Mouse (Mus musculus) adrenal gland, adult (tissue): ENCODE results near the gene Socs2.
A peak's percentile ranks its signal among the peaks of the same experiment; 100 is the strongest.
"Not testable (repeated sequence)": the region's sequence is repeated elsewhere in the genome, so short reads cannot be mapped to it uniquely, and the experiment has no call there.

Experiments
- DNase-seq, 2 experiments: peaks; one replicate each; pipeline ENCODE4 v3.0.0; 2022 to 2023; ENCODE audit warnings: low spot score in 1 of 2; ENCODE audit not compliant: inconsistent age in 2 of 2

The Socs2 gene

GRCm38 (mm10) chr10:95394819-95395812 lies 21.9 kb downstream of the Socs2 start:
- DNase-seq, result peak; percentile 22 to 84

GRCm38 (mm10) chr10:95392073-95392472 lies 24.9 kb downstream of the Socs2 start:
- DNase-seq, result no peak

DNA sequence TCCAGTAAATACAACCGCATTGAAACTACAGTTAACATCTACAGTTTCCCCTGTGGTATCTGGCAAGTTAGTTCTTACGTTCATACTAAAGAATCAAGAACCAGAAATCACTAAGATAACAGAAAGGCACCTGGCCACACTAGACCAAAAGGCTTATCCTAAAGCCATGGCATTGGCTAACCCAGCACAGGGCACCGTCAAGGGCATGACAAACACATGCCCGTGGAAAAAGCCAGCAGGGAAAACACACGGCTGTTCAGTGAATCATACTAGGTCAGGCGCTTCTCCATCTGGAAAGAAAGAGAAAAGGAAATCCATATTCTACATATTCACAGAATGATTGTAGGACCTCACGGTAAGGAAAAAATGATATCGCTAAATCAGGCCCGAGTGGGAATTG lies 26.1 kb downstream of the Socs2 start:
- peak; percentile 49 to 79 for DNase-seq

- DNase-seq, result not testable (repeated sequence)
Measured at GRCm38 (mm10) chr10:95389805-95390204, 27.2 kb downstream of the Socs2 start.

GRCm38 (mm10) chr10:95388821-95389477 lies 28.0 kb downstream of the Socs2 start:
- peak; percentile 29 to 79 for DNase-seq

DNA sequence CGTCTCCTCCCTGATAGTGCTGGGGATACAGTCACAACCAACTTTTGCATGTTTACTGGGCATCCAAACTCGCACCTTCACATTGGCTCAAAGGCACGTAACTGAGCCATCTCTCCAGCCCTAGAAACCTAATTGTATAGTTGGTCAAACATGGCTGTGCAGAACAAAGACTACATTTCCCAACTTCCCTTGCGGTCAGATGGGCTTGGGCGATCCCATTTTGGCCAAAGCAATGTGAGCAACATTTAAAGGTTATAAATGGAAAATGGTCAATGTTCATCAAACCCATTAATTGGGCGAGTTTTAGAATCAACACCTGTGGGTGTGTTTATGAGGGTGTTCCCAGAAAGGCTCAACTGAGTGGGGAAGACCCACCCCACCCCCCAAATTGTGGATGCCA lies 30.5 kb downstream of the Socs2 start:
- DNase-seq, result no peak

DNA sequence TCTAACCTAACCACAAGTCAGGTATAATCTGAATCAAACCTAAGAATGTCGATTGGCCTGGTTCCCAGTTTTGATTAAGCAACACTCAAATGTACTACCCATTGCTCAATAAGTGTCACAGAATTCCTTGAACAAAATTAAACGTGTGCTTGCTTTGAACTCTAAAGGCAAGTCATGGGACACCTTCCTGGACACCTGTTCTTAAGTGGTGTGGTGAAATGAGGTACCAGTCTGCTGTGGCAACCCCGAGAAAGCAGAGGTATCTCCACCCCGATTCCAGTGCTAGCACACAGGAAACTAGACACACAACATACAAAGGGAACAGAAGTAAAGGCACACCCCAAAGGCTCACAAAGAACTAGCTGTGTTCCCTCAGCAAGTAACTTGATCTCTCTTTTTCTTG lies 31.2 kb downstream of the Socs2 start:
- DNase-seq, result peak in 1 of 2 experiments; percentile 87

- no peak for DNase-seq
Measured at GRCm38 (mm10) chr10:95385081-95385480, 31.9 kb downstream of the Socs2 start.

- no peak for DNase-seq
Measured at GRCm38 (mm10) chr10:95384446-95384845, 32.5 kb downstream of the Socs2 start.

DNA sequence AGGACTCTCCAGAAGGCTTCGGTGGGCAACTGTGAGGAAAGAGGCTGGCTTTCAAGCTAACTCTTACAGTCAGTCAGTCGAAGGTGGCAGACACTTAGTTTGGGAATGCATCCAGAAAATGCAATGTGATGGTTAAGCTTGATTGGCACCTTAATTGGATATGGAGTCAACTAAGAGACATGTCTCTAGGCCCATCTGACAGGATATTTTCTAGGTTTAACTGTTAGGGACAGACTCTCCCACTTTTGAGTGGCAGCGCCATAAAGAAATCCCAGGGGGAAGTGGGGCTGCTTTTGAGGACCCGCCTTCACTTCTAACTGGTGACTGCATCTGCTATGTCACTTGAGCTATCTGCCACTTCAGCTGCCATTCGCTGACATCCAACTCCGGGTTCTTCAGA lies 43.6 kb downstream of the Socs2 start:
- no peak for DNase-seq

GRCm38 (mm10) chr10:95371942-95372341 lies 45.0 kb downstream of the Socs2 start:
- no peak for DNase-seq

DNA sequence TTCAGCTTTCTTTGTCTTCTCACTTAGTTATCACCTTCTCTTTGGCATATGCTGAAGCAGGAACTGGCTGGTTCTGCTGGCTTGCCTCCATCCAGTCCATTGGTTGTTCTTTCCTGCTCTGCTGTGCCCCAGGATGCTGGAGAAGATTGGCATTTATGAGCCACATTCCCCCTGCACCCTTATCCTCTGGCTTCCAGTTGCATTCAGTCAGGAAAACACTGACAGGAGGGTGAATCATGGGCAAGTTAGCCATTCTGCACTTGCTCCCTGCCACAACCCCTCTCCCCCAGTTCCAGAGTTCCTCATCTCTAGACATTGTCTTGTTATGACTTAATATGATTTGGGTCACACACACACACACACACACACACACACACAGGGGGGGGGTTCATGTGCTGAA lies 47.8 kb downstream of the Socs2 start:
- no peak for DNase-seq

DNA sequence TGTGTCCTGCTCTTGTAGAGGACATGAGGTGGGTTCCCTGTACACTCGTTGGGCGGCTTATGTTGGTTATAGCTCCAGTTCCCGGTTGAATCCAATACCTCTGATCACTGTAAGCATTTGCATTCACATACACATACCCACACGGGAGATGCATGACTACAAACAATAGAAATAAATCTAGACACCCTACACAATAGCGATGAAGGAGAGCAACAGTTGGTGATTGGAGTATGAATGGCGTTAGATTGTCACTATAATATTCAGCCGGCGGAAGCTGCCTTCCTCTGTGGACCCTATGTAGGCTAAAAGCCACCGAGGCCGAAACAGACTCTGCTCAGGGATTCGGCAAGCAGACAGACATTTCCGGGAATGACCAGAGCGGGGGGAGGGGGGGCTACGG lies 48.8 kb downstream of the Socs2 start:
- DNase-seq, result no peak

DNA sequence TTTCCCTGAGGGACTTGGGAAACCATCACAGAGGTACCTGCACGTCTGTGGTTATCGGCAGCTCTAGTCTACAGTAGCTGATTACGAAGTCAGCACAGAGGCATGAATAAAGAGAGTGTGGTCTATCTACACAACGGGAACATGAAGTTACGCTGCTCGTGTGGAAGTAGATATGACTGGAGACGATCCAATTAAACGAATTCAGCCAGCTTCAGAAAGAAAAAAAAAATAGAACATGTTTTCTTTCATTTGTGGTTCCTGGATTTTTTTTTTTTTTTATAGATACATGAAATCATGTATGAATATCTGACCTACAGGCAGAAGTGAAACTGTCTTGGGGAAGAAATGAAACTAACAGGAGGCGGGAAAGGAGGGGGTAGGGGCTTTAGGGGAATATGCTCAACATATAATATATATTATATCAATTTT lies 49.3 kb downstream of the Socs2 start:
- no peak for DNase-seq

- DNase-seq, result peak in 1 of 2 experiments; percentile 28
Measured at GRCm38 (mm10) chr10:95367241-95367640, 49.7 kb downstream of the Socs2 start.

DNA sequence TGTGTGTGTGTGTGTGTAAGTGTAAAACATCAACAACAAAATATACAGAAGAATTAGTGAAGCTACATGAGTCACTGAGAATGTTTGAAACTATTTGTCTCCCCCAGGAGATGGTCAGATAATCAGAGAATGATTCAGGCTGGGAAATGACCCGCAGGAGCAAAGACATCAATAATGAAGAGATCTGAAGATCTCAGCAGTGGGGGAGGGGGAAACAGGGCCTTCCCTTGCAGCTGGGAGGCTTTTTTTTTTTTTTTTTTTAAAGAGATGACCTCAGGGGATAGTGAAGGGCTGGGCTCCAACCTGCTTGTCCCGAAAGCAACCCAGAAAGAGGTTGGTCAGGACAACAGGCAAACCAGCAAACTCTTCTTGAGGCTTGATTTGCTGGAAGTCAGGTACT lies 54.7 kb downstream of the Socs2 start:
- peak in 1 of 2 experiments; percentile 33 for DNase-seq

DNA sequence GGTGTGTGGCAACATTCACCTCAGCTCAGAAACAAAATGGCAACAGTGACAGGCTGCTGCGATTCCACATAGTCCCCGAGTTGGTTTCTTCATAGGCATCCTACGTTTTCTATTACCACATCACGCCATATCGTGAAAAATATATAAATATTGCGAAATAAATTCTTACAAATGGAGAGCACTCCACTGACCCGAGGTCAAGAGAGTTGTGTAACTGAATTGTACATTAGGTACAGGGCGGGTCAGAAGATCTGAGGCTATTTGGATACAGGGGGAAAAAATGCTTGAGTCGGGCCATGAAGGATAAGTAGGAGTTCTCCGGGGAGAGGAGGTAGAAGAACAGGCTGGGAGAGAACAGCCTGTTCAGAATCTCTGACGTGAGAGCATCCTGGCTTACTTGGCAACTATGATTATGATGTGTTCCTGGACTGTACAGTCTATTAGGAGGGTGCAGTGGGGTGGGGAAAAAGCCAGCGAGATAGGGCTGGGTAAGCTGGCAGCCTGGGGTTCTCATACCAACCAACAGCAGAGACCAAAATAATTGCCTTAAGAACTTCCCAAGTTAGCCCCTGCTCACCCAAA lies 55.6 kb downstream of the Socs2 start:
- DNase-seq, result no peak

GRCm38 (mm10) chr10:95360048-95360447 lies 56.9 kb downstream of the Socs2 start:
- DNase-seq, result no peak

DNA sequence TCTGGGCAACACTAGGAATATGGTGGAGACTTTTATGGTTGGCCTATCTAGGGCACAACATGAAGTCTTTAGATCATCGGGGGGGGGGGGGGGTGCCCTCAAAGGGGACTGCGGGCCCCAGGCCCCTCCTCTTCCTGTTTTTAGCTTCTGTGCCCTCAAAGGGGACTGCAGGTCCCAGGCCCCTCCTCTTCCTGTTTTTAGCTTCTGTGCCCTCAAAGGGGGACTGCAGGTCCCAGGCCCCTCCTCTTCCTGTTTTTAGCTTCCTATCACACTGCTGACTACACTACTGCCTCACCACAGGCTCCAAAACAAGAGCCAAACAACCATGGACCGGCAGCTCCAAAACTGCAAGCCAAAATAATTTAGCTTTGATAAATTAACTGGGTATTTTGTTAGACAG lies 59.3 kb downstream of the Socs2 start:
- no peak for DNase-seq

GRCm38 (mm10) chr10:95356711-95357110 lies 60.3 kb downstream of the Socs2 start:
- no peak for DNase-seq

DNA sequence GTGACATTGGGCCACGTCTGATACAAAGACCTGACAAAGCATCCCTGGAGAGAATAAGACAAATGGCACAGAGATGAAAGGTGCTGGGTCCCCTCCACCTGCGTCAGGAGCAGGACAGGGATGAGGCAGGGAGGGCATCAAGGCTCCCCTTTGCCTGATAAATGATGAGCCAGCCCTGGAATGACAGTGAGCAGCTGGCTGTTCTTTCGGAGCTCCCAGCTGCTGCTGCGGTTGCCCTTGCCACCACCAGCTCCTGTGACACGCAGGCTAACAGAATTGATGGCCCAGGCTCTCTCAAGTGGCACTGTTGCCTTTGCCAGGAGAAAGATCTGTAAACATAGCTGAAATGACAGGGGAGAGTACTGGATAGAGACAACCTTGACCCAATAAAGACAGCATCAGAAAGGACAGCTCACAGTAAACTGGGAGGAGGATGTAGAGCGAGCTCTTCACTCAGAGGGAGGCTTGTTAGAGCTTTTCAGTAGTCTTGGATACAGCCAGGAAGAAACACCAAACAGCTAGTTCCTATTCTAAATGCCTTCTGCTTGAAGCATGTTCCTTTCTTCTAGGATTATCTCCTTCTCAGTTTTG lies 61.2 kb downstream of the Socs2 start:
- DNase-seq, result peak; percentile 79 to 83
